Mouse (Mus musculus): Measurements from ENCODE around the gene Scube2. TPM values are rescaled to one million over a fixed set of nuclear protein-coding genes. Genes with fewer than 3 reads are reported as not detected.

Scube2 gene
- total RNA-seq, 1 experiment from 2014 or later = not detected

DNA sequence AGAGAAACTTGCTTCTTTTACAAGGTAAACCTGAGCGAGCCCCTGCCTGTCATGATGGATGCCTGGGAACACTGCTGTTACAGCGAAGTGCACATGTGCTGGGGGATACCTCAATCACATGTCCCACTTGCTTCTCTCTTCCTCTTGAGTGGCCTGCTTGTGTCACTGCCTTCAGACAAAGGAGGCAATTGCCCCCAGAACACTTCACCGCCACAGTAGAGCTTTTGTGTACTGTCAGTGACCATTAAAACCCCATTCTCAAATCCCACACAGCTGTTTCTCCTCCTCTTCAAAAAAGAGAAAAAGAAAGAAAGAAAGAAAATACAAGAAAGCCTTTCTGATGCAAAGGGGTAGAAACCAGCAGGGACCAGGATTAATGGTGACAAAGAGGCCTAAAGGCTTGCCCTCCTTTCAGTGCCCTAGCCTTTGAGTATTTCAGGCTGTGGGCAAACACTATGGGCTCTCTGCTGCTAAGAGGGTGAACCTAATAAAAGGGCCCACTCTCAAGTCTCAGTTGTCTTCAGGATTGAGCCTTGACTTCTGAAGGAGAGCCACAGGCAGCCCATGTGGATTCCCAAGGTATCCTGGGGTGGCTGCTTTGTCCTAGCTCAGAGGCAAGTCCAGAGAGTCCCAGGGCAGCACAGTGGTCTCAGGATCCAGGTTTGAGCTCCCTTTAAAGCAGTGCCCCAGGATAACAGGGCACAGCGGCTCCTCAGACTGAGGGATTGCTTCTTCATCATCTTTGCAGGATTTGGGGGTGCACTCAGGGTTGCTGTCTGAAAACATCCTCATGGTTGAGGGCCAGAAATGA is 51.9 kb downstream of the Scube2 start:
- no peak for ATAC-seq (replicated peaks; ENCODE audit: insufficient number of reproducible peaks, low FRiP score, low TSS enrichment, poor library complexity, severe bottlenecking)

DNA sequence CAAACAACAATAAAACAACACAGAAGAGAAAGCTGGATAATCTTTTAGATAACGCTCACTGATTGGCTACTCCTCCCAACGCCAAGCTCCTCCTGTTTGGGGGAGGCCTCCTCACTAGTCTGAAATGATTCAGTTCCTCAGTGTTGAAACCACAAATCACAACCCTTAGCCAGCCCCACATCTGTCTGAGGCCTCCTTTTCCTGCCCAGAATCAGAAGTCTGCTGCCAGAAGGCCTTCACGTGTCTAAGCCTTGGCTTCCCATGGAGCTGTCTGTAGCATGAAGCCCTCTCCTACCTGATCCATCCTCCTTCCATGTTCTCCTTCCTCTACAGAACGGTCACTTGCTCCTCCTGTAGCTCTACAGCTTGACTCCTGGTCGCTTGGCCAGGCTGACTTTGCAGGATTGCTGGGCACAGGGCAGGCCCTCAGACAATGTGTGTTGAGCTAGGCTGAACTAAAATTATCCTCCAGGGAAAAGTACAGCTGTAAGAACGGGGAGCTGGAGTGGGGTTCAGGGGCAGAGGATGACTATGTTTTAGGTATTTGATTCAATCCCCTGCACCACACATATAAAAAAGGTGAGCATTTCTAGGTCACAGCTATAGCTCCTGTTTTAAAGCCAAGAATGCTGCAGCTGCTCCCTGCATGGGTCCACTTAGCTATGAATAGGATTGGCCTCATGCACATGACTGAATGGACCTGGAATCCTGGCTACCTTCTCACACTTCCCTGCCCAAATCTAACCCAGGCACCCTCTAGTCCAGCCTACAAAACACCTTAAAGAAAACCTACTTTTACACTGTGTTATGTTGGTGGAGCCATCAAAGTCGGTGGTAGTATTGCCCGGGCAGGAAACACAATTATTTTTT is 57.6 kb downstream of the Scube2 start:
- no peak for ATAC-seq (replicated peaks; ENCODE audit: insufficient number of reproducible peaks, low FRiP score, low TSS enrichment, poor library complexity, severe bottlenecking)

DNA sequence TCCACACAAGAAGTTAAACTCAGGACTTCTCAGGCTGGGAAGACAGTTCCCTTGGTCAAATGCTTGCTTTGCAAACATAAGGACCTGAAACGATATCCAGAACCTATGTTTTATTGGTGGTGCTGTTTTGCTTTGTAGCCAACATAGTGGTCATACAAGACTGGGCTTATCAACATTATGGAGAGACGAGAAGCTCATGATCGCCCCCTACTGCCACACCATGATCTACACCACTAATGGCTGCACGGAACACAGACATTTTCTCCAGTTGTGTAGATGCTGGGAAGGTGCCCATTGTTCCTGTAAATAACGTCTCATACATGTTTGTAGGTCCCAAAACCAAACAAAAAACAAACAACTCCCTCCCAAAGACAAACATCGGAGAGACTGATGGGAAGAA is 60.6 kb downstream of the Scube2 start:
- ATAC-seq (replicated peaks; ENCODE audit: insufficient number of reproducible peaks, low FRiP score, low TSS enrichment, poor library complexity, severe bottlenecking) = no peak

DNA sequence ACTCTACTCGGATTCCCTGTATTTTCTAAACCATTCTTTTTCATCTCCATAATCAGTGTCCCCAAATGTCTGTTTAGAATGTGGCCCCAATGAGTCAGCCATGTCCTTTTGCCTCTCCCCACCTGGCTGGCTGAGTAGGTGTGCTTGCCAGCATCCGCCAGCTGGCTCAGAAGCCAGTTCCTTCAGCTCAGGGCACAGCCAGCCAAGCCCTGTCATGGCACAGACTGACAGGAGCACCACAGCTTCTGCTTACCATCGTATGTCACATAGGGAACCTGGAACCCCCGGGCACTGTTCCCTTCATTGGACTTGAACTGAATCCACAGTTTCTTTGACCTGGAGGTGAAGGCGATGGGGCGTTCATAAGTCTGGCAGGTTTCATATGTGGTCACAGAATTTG is 61.1 kb downstream of the Scube2 start:
- ATAC-seq (replicated peaks; ENCODE audit: insufficient number of reproducible peaks, low FRiP score, low TSS enrichment, poor library complexity, severe bottlenecking) = no peak

DNA sequence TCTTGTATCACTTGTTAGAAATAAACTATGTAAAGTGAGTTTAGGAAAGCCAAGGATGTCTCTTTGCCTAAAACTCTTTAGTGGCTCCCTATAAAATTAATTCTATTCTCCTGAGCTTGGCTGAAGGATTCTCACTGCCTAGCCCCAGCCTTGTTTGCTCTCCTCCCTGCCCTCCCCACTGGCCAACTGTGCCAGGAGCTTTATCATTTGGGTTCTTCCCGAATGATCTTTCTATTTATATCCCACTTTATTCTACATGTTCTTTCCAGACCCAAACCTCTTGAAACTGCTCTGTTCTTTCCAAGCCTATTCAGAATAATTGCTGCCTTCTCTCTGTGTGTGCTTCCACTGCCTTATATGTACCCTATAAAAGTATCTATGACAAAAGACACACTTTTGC is 62.0 kb downstream of the Scube2 start:
- ATAC-seq (replicated peaks; ENCODE audit: insufficient number of reproducible peaks, low FRiP score, low TSS enrichment, poor library complexity, severe bottlenecking) = no peak

DNA sequence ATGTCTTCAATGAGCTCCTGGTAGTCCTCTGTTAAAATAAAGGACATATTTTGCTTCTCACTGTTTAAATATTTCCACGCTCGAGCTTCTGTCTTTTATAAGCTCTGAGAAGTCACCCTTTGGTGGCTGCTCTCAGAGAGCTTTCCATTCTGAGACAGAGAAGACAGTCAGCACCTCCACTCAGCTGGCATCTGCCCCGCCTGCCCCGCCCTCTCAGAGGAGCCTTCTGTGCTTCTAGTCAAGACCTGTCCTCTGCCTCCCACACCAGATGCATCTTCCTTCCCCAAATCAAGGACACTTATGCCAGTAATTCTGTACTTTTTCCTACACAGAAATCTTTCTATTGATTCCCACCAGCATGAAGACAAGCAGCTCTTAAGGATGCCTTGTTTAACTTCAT is 64.9 kb downstream of the Scube2 start:
- ATAC-seq (replicated peaks; ENCODE audit: insufficient number of reproducible peaks, low FRiP score, low TSS enrichment, poor library complexity, severe bottlenecking) = no peak

DNA sequence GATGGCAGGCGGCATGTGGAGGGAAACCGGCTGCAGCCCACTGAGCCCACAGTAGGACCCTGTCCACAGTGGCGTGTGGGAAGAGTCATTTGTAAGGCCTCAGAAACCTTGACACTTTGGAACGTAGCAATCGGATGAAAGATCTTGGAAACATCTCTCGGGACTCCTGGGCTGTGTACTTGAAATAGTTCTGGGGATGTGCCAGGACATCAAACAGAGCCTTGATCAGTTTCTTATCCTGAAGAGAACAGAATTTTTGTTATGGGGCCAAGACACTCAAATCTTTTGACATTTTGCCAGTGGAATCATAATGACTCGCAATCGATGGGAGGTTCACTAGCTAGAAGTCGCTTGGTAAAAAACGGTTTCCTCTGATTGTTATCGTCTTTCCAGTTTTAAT is 66.3 kb downstream of the Scube2 start:
- ATAC-seq (replicated peaks; ENCODE audit: insufficient number of reproducible peaks, low FRiP score, low TSS enrichment, poor library complexity, severe bottlenecking) = no peak

DNA sequence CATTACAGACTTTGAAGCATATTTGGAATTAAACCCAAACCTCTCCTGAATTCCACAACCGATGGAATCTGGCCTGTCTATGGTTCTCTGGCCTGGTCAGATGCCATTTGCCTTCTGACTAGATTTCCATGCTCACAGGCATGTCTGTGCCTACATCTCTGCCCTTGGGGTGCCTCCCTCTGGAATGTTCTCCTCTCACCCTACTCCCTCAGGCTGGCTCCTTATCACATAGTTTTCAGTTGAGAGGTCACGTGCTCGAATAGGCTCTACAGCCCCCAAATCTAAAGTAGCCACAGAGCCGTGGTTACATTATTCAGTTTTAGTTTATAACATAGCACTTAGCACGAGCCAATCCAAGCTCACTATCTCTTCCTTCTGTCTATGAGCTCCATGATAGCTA is 69.9 kb downstream of the Scube2 start:
- no peak for ATAC-seq (replicated peaks; ENCODE audit: insufficient number of reproducible peaks, low FRiP score, low TSS enrichment, poor library complexity, severe bottlenecking)

DNA sequence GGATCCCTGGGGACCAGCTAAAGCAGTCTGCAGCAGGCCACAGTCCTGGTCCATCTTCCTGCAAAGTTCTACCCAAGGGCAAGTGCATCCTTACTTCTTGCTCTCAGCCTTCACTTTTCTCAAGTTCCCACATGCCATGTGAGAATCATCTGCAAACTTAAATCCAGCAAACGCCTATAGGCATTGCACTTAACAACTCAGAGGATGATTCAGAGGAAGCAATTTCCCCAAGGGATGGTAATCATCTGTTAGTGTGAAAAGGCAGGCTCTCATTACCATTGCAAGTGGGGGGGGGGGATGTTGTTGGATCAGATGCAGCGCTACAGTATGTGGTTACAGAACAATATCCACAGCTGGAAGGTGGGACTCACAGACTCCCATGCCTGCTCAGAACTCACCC is 70.9 kb downstream of the Scube2 start:
- ATAC-seq (replicated peaks; ENCODE audit: insufficient number of reproducible peaks, low FRiP score, low TSS enrichment, poor library complexity, severe bottlenecking) = no peak

DNA sequence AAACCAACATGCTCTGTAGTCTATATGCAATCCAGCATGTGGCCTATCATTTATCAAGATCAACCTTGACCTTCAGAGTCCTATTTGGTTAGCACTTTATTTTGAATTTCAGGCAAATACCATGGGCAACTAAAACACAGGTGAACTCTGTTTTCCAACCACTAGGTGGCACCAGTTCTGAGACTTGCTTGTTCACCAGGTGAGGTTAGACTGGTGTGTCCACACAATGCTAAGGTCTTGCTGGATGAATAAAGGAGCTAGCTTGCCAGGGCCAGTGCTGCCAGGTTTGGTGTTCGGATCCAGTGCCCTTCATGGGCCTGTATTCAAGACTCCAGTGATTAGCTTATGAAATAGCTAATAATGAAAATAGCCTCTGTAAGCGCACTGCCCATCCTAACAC is 72.7 kb downstream of the Scube2 start:
- no peak for ATAC-seq (replicated peaks; ENCODE audit: insufficient number of reproducible peaks, low FRiP score, low TSS enrichment, poor library complexity, severe bottlenecking)

DNA sequence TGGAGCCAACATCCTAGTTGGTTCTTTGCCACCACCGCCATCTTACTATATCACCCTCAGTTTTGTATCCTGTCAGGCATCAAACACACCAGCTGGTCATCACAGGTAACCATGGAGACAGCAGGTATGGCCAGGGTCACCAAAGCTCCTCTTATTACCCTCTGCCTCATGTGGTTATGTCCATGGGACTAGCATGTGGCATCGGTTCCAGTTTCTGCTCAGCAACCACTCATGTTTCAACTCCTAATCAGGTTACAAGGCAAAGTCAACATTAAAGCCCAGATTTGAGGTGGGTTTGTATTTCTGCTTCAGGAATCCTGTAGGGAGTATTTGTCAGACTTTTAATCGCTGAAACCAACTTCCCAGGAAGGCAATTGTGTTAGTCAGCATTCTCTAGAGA is 74.7 kb downstream of the Scube2 start:
- no peak for ATAC-seq (replicated peaks; ENCODE audit: insufficient number of reproducible peaks, low FRiP score, low TSS enrichment, poor library complexity, severe bottlenecking)

DNA sequence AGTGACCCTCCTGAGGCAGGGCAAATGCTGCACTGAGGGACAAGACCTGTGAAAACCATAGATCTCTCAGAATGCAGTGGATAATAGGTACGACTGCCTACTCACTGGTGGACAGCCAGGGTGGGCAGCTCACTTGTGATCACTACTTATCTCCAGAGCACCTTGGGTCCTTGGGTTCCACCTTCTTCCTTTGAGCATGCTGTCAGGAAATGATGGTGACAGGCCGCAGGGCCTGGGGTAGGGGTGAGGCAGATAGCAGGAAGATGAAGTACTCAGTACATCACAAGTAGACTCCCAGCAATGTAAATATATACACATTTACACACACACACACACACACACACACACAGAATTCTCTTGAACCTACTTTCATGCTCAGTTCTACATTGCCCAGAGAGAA is 77.6 kb downstream of the Scube2 start:
- ATAC-seq (replicated peaks; ENCODE audit: insufficient number of reproducible peaks, low FRiP score, low TSS enrichment, poor library complexity, severe bottlenecking) = no peak

DNA sequence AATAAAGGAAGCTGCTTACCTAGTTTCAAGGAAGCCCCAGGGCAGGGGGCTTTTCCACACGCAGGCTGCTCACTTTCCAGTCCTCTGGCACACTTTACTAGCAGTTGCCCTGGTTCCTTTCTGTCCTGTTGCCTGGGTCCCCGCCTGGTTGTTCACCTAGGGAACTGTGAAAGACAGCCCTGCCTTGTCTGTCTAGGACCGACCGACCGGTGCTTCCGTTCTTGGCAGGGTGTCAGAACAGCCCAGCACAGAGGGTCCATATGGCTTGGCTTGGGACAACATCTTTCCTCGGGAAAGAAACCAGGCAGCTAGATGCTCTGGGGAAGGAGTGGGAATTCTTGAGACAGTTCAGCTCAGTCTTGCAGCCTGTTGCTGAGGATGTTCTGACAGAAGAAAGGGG is 82.2 kb downstream of the Scube2 start:
- ATAC-seq (replicated peaks; ENCODE audit: insufficient number of reproducible peaks, low FRiP score, low TSS enrichment, poor library complexity, severe bottlenecking) = no peak

DNA sequence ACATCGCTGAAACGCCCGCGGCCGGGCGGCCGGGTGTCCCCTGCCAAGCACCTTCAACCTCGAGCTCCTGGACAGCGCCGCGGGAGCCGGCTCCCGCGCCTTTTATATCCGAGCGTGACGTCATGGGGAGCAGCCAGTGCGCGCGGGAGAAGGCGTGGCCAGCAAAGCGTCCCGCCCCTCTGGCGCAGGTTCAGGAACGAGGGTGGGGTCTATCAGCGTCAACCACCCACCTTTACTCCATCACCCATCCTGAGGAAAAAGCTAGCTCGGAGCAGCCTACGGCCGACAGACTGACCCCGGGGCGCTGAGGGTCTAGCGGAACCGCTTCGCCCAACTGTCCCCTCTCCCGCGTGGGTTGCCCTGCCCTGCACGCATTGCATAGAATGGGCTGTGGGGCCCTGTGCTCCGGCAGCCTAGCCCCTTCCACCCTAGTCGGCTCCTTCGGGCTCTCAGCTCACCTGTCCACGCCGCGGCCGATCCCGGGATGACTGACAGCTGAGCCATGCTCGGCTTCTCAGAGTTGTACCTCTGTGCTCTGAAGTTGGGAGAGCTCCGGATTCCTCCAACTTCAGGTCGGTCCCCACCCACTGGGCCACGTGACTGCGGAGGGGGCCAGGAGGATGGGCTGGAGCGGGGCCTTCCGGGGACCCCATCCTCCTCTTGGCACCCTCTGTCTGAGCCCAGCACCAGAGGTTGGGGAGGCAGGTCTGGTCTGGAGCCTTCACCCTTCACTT is 83.8 kb downstream of the Scube2 start, which contains the start of gene Nrip3:
Gene Nrip3, minus strand, starts transcription at position 556 of the 734 bp plus-strand sequence.
- ATAC-seq (replicated peaks; ENCODE audit: insufficient number of reproducible peaks, low FRiP score, low TSS enrichment, poor library complexity, severe bottlenecking) = no peak; the same call in 1 of the 2 replicates

DNA sequence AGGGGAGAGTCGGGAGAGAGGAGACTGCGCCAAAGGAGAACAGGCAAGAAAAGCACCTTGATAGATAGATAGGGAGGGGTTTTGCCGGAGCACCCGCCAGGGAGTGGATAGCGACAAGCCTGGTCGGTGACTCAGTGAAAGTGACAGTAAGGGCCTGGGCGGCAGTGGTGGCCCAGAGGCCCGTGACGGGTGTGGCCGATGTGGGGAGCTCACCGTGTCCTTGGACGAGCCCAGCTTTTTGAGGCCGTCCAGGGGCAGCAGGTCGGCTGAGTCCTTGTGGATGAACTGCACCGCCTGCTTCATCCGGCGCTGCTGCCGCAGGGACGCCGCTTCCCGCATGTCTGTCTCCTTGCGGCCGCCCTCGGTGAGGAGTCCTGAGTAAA is 84.4 kb downstream of the Scube2 start:
- no peak for ATAC-seq (replicated peaks; ENCODE audit: insufficient number of reproducible peaks, low FRiP score, low TSS enrichment, poor library complexity, severe bottlenecking)

DNA sequence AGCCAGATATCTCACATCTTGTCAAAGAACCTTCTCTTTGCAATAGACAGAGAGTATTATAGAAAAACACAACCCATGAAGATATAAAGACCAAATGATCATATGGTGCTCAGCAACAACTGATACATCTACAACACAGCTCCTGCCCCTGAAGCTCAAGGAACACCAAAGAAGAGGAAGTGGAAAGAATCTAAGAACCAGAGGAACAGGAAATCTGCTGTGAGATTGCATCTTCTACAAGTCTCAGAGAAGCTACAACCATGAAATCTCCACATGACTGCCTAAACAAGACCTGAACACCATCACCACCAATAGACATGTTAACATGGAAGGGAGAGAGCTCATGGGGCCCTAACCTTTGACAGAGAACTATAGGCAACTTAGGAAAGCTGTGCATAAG is 93.2 kb downstream of the Scube2 start:
- ATAC-seq (replicated peaks; ENCODE audit: insufficient number of reproducible peaks, low FRiP score, low TSS enrichment, poor library complexity, severe bottlenecking) = no peak

DNA sequence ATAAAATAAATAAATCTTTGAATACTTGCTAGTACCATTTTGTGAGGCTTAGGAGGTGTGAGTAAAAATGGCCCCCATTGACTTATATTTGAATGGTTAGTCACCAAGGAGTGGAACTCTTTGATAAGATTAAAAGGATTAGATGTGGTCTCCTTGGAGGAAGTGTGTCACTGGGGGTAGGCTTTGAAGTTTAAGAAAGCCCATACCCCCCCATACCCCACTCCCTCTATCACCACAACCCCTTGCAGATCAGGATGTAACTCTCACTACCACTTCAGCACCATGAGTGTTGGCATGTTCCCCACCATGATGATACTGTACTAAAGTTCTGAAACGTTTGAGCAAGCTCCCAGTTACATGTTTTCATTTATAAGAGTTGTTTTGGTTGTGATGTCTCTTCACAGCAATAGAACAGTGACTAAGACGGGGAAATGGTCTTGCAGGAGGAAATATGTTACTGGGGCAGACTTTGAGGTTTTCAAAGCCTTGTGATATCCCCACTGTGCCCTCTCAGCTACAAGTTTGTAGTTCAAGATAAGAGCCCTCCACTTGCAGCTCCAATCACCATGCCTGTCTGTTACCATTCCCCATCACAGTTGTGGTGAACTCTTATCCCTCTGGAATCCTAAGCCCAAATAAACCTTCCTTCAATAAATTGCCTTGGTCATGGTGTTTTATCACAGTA is 96.6 kb downstream of the Scube2 start:
- no peak for ATAC-seq (replicated peaks; ENCODE audit: insufficient number of reproducible peaks, low FRiP score, low TSS enrichment, poor library complexity, severe bottlenecking)

DNA sequence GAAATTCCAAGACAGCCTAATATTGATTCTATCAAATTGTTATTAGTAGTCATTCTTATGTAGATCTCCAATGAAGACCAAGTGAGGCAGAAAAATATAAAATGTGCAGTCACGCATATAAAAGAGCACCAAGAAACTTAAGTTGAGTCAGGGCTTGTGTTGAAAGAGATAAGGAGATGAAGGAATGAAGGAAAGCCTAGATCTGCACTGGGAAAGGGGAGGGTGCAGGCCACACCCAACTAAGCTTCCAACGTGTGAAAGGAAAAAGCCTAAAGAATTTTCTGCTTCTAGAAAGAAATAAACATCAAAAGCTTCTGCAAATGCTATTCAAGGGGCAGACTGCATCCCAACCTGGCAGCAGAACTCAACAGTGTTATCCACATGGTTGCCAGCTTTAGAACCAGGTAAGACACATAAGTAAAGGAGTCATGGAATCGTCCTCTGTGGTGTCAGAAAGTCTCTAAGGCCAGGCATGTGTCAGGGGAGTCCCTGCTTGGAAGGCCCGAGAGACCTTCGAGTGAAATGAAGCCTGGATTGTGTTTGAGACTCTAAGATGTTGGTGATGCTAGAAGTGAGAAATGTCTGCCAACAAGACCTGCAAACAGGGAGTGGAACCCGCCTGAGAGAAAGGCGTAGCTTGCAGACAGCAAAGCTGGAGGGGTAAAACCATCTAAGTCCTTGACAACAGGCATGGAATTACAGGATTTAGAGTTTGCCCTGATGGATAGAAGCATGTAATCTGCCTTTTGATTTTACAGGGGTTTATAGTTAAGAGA is 97.7 kb downstream of the Scube2 start:
- no peak for ATAC-seq (replicated peaks; ENCODE audit: insufficient number of reproducible peaks, low FRiP score, low TSS enrichment, poor library complexity, severe bottlenecking)

Measured in monocyte, adult 5-6 weeks (primary cell).